Mouse (Mus musculus): Measurements from ENCODE around the gene Psmb8.
A peak's percentile ranks its signal among the peaks of the same experiment; 100 is the strongest.

Gene Psmb8

GRCm38 (mm10) chr17:34192852-34193251 is 4.7 kb upstream of the Psmb8 start:
- DNase-seq (ENCODE audit: low read depth, low spot score) = no peak

GRCm38 (mm10) chr17:34193468-34193867 is 4.1 kb upstream of the Psmb8 start:
- DNase-seq (ENCODE audit: low read depth, low spot score) = no peak

DNA sequence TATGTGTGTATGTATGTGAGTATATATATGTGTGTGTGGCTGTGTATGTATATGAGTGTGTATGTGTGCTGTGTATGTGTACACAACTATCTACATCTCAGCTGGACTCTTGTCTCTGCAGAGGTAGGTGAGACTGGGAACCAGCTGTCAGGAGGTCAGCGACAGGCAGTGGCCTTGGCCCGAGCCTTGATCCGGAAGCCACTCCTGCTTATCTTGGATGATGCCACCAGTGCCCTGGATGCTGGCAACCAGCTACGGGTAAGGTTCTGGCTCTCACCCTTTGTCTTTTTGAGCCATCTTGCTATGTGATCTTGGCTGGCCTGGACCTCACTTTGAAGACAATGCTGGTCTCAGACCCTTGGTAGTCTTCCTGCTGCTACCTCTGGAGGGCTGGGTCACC is 2.8 kb upstream of the Psmb8 start:
- no peak for DNase-seq (ENCODE audit: low read depth, low spot score)

- DNase-seq (ENCODE audit: low read depth, low spot score) = no peak
These were observed 1.0 kb upstream of the Psmb8 start for GRCm38 (mm10) chr17:34196491-34196890.

DNA sequence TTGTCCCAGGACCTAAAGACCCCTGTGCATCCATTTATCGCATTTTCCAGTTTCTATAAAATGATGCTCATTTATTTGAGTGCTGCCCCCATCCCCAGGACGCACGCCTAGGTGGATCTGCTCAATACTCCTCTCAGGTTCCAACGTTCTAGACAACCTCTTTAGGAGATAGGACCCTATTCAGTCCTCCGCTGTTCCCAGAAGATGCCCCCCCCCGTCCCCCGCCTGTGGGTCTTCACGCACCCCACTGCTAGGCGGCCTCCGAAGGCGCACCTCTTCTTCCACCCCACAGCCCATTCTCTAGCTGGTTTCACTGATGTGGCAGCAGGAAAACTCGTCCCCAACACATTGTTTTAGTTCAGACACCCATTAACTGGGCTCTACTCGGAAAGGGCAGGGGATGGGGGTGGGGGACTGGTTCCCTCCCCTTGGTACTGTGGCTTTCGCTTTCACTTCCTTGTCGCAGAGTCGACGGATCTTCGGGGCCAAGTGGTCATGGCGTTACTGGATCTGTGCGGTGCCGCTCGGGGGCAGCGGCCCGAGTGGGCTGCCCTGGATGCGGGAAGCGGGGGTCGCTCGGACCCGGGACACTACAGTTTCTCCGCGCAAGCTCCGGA is 491 bp downstream of the Psmb8 start:
- no peak for DNase-seq (ENCODE audit: low read depth, low spot score)

DNA sequence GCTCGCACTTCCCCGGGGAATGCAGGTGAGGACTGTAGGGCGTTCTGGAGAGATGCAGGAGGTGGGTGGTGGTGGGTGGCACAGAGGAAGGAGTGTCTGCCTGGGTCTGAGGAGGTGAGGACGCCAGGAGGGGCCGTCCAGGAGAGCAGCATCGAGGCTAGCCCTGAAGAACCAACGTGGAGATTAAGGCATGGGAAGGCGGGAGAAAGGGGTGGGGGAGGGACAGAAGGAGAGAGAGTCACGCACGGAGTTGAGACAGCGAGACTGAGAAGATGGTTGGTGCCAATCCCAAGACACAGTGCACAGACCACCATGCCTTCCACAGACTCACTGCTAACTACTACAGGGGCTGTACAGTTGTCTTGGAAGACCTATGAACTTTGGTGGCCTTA is 996 bp downstream of the Psmb8 start:
- no peak for DNase-seq (ENCODE audit: low read depth, low spot score)

GRCm38 (mm10) chr17:34199050-34199619 is 1.6 kb downstream of the Psmb8 start:
- no peak for DNase-seq (ENCODE audit: low read depth, low spot score)

GRCm38 (mm10) chr17:34200047-34200446 is 2.5 kb downstream of the Psmb8 start:
- no peak for DNase-seq (ENCODE audit: low read depth, low spot score)

DNA sequence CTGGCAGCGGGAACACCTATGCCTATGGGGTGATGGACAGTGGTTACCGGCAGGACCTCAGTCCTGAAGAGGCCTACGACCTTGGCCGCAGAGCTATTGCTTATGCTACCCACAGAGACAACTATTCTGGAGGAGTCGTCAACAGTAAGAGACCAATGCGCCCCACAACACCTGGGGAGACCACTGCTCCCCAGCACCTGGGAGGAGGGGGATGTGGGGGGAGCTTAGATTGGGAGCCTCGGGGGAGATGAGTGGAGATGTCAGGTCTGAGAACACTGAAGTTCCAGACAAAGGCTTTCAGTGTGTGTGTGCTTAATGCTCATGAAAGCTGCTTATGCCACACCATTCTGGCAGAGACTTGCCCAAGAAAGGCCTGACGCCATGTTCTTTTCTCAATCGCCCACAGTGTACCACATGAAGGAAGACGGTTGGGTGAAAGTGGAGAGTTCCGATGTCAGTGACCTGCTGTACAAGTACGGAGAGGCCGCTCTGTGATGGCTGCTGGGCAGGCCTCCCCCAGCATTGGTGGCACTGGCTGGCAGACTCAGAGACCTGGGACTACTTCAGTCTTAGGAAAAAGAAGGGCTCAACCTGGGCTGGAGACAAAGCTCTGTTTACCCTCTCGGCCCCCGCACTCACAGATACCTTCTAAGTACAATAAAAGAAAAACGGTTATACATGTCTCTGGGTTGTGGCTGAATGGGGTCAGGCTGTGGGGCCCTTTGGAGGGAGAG is 3.4 kb downstream of the Psmb8 start:
- no peak for DNase-seq (ENCODE audit: low read depth, low spot score)

DNA sequence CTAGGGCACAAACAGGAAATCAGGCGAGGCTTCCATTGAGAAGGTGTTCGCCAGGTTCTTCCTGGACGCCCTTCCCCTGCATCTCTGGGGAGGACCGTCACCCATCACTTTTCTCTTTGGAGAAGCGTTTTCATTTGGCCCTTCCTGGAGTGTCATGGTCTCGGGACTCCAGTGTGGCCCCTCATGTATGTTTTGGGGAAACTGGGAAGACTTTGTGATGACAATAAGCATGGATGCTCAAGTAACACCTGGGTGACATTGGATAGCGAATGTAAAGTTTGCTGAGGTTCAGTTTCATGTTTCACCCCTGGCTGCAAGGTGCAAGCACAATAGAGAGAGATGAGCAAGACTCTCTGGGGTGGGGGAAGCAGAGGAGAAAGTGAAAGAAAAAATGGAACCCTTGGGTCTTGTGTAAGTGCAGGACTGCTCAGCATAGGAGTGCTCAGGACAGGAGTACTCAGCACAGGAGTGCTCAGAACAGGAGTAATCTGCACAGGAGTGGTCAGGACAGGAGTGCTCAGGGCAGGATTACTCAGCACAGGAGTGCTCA is 4.1 kb downstream of the Psmb8 start:
- no peak for DNase-seq (ENCODE audit: low read depth, low spot score)

- DNase-seq (ENCODE audit: low read depth, low spot score) = no peak
These were observed 5.4 kb downstream of the Psmb8 start for GRCm38 (mm10) chr17:34202760-34203442.

DNA sequence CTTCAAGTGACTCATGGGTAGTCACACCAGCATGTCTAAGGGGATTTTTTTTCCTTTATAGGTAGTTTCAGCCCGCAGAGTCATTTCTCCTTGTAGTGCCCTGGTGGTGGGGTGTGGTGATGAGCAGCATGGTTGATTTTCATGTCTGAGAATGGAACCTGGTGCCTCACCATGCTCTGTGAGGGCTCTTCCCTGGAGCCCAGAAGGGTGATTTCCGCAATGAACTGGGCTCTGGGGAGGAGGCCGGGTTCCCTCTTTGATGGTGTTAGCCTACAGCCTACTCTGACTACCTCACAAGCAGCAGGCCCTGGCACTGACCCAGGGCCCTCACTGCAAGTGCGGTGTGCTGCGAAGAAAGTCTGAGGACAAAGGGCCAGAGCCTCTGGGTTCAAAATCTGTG is 5.9 kb downstream of the Psmb8 start, which contains the start of gene Tap2:
Gene Tap2 (plus strand): TSS at position 84 of the 400 bp plus-strand sequence.
- no peak for DNase-seq (ENCODE audit: low read depth, low spot score)

DNA sequence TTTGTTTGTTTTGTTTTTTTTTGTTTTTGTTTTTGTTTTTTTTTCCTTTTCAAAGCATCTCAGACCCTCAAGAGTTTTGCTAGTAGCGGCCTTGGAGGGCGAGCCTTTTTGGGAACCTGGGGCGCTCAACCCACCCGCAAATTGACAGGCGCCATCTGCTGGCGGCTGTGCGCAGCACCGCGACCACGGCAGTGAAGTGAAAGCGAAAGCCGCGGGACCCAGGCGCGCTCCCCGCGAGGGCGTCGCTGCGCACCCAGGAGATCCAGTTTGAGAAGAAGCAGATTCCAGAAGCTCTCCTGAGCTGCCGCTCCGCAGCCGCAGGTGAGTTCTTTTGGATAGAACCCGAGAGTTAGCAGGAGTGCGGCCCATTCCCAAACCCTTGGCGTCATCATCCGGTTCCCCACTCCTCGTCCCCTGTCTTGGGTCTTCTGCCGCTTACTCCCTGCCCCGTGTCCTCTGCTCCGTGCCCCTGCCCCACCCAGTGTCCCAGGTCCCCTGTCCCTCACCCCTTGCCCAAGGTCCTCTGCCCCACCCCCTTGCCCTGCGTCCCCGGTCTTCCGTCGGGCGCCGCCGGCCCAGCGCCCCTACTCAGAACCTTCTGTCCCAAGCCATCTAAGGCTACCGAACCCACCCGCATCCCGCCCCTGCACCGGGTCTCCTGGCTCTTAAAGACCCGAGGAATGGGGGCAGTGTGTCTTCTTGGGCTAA is 6.9 kb downstream of the Psmb8 start:
- peak; percentile 87 for DNase-seq (ENCODE audit: low read depth, low spot score)

- DNase-seq (ENCODE audit: low read depth, low spot score) = peak; percentile 30
These were observed 7.7 kb downstream of the Psmb8 start for GRCm38 (mm10) chr17:34205021-34205745.

- peak; percentile 75 for DNase-seq (ENCODE audit: low read depth, low spot score)
These were observed 8.2 kb downstream of the Psmb8 start for GRCm38 (mm10) chr17:34205746-34206176.

DNA sequence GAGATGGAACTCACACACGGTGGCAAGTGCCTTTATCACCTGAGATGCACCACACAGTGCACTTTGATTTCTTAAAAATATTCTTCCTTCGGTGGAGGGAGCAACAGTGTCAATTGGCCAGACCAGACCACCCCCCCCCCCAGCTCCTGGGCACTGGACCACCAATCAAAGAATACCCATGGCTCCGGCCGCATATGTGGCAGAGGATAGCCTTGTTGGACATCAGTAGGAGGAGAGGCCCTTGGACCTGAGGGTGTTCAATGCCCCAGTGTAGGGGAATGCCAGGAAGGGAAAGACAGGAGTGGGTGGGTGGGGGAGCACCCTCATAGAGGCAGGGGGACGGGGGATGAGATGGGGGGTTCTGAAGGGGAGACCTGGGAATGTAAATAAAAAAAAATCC is 9.2 kb downstream of the Psmb8 start:
- no peak for DNase-seq (ENCODE audit: low read depth, low spot score)

GRCm38 (mm10) chr17:34207456-34207855 is 9.9 kb downstream of the Psmb8 start:
- DNase-seq (ENCODE audit: low read depth, low spot score) = no peak

DNA sequence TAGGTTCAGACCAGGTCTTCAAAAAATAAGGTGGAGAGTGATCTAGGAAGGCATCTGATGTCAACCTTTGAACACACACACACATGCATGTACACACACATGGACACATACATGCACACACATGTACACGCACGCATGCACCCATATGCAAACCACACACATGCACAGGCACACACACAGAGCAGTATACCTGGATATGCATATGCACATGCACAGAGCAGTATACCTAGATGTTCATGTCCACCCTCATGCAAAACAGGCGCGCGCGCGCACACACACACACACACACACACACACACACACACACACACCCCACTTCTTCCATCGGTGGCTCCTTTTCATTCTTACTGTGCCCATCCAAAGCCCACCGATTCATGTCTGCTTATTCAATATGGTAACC is 10.3 kb downstream of the Psmb8 start:
- no peak for DNase-seq (ENCODE audit: low read depth, low spot score)

DNA sequence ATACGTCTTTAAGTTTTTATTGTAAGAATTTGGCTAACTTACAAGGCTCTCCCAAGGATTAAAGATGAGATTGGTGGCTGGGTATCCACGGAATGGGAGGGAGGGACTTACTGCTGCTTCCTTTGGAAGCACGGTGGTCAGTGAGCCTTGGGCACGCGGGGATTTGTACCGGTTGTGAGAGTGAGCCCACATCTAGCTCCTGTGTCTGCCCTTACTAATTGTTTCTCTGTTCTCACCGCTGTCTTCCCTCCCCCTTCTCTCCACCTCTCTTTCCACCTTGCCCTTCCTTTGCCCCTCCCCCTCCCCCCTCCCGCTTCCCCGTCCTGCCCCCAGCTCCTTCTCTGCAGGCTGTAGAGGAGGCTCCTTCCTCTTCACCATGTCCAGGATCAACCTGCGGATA is 10.9 kb downstream of the Psmb8 start:
- DNase-seq (ENCODE audit: low read depth, low spot score) = no peak

DNA sequence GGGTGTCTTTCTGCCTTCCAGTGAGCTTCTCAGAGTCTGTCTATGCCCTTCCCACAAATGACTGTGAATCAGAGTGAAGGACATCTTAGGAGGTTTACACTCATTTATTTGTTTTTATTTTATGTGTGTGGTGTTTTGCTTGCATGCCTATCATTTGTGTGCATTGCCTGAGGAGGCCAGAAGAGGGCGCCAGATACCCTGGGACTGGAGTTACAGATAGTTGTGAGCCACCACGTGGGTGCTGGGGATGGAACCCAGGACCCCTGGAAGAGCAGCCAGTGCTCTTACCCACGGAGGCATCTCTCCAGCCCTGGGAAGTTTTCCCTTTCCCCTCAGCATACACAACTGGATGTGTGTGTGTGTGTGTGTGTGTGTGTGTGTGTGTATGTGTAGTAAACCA is 12.2 kb downstream of the Psmb8 start:
- DNase-seq (ENCODE audit: low read depth, low spot score) = no peak

- DNase-seq (ENCODE audit: low read depth, low spot score) = no peak
These were observed 13.1 kb downstream of the Psmb8 start for GRCm38 (mm10) chr17:34210599-34210998.

Measured in brain, adult 2 months (tissue).